Mouse (Mus musculus): Measurements from ENCODE around the gene 6030468B19Rik.

DNA sequence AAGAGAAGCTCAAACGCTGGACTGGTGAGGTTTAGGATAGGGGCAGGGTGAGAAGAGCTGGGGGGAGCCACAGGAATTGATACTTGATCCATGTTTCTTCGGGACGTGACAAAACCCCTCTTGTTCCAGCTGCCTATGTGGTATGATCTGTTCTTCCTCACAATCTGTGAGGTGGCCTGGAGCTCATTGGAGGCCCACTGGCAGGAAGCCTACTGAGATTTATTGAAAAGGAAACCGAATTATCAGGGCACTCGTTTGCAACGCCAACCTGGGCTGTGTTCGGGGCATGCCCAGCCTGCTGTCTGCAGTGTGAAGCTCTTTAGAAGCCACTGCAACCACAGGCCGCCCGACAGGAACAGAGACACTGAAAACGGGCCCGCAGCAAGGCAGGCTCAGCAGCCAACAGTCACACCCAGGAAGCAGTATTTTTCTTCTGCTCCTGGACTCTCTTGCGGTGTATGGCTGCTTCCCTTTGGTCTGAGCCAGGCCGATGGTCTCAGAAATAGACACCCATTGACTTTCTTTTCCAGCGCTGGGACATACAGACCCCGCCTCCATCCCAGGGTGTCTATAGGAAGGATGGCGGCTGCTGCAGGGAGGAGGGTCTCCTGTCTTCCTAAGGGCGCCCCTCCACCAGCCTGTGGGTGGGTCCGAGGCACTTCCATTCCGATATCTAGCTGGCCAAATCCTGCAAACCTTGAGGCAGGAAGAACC is 51.0 kb downstream of the 6030468B19Rik start:
- TF ChIP-seq CTCF (IDR thresholded peaks at IDR 0.05; ENCODE audit: borderline replicate concordance, extremely low read depth, insufficient read depth, insufficient read length) (no peak), POLR2A (IDR thresholded peaks at IDR 0.05; ENCODE audit: borderline replicate concordance, extremely low read depth, insufficient read depth, insufficient read length, poor library complexity, severe bottlenecking) (no peak)

Data from brain, embryonic 14.5 days (tissue).